Mouse (Mus musculus) liver, adult 2 months (tissue): ENCODE results near the gene Kcnh2. TPM values are rescaled to one million over a fixed set of nuclear protein-coding genes. Genes with fewer than 3 reads are reported as not detected.

Experiments
- DNase-seq: peaks from one replicate; pipeline ENCODE4 v3.0.0-alpha.2; 2011; ENCODE audit warnings: low read depth, low spot score; ENCODE audit errors: extremely low read depth
- H3K27ac ChIP-seq: fragments of 200-500 bp; replicated peaks from 2 replicates; pipeline ENCODE4 v1.5.1; 2012; ENCODE audit warnings: low read depth, mild to moderate bottlenecking, control low read depth, inconsistent platforms, low read length; ENCODE audit not compliant: insufficient read depth
- H3K27me3 ChIP-seq: fragments of 200-500 bp; 2 replicates; pipeline ENCODE4 v1.6.1; 2012; ENCODE audit warnings: mild to moderate bottlenecking, moderate library complexity, low read length, inconsistent platforms; ENCODE audit not compliant: control insufficient read depth, insufficient read depth
- H3K36me3 ChIP-seq: fragments of 200-500 bp; 2 replicates; pipeline ENCODE4 v1.6.1; 2012; ENCODE audit warnings: low read length, inconsistent platforms; ENCODE audit not compliant: control insufficient read depth, insufficient read depth
- H3K4me1 ChIP-seq: fragments of 200-500 bp; 2 replicates; pipeline ENCODE4 v1.6.1; 2011; ENCODE audit warnings: low read length; ENCODE audit not compliant: control insufficient read depth, insufficient read depth
- H3K4me3 ChIP-seq: fragments of 200-500 bp; 2 replicates; pipeline ENCODE4 v1.5.1; 2011; ENCODE audit warnings: low read depth, mild to moderate bottlenecking, control low read depth, low read length, moderate library complexity; ENCODE audit not compliant: insufficient read depth
- H3K79me2 ChIP-seq: fragments of 200-500 bp; 2 replicates; pipeline ENCODE4 v1.6.1; 2012; ENCODE audit warnings: inconsistent platforms, mild to moderate bottlenecking, low read length, moderate library complexity; ENCODE audit not compliant: control insufficient read depth, insufficient read depth
- H3K9ac ChIP-seq: fragments of 200-500 bp; 2 replicates; pipeline ENCODE4 v1.6.1; 2012; ENCODE audit warnings: low read depth, mild to moderate bottlenecking, control low read depth, inconsistent platforms, low read length
- CTCF ChIP-seq: fragments of 200-500 bp; IDR thresholded peaks from 2 replicates; pipeline ENCODE4 v1.5.1; 2011; ENCODE audit warnings: low read depth, low read length, control low read depth
- POLR2A ChIP-seq: fragments of 200-500 bp; IDR thresholded peaks from 2 replicates; pipeline ENCODE4 v1.6.1; 2011; ENCODE audit warnings: low read length, control low read depth; ENCODE audit not compliant: insufficient read depth; ENCODE audit errors: extremely low read depth
- WGBS: fragments of 180-500 bp; shearing (Covaris S2); methylation state at CpG from one replicate; pipeline ENCODE4 v1.1.7; 2018; 5-methylcytosine and 5-hydroxymethylcytosine counted together
- polyA plus RNA-seq: library from polyadenylated mRNA; depleted of rRNA; stranded (reverse); fragments of >200 nt; gene quantifications from 2 replicates; pipeline ENCODE4 v1.2.3, GENCODE M21; 2012; rRNA removed
- total RNA-seq: library from RNA; depleted of rRNA; stranded (reverse); fragments of >200 nt; gene quantifications from 2 replicates; pipeline ENCODE4 v1.2.3, GENCODE M21; 2014; rRNA removed

Gene Kcnh2
- total and polyA plus RNA-seq, 2 experiments, result not detected

DNA sequence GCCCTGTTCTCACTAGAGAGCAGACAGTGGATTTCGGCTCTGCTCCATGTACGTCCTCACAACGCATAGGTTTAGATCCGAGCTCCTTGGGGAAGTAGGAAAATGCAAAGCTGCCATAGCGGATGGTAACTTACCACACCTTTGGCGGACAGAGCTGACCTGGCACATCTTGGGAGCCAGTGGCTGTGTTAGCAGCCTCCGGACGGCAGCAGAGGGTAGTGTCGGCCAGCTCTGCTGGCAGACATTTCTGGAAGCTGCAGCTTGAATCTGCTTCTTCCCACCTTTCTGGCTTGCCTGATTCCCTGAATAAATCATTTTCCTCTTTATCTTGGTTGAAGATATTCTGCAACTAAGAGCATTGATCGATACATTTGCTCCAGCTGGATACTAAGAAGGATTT is 73.2 kb downstream of the Kcnh2 start:
- TF ChIP-seq POLR2A (no peak), CTCF (no peak)
- Histone ChIP-seq H3K27ac (no peak overlapping the region), H3K9ac (no peak overlapping the region), H3K79me2 (no peaks in the 10 kb centered on the region), H3K36me3 (no peaks in the 10 kb centered on the region), H3K4me1 (no peaks in the 10 kb centered on the region), H3K4me3 (no peak overlapping the region), H3K27me3 (peaks cover 4% of the 10 kb centered on the region; the same call in 1 of the 2 replicates)
- WGBS, result 80% methylated on average over 10 of the region's 10 CpGs
- DNase-seq, result peak; percentile 13

DNA sequence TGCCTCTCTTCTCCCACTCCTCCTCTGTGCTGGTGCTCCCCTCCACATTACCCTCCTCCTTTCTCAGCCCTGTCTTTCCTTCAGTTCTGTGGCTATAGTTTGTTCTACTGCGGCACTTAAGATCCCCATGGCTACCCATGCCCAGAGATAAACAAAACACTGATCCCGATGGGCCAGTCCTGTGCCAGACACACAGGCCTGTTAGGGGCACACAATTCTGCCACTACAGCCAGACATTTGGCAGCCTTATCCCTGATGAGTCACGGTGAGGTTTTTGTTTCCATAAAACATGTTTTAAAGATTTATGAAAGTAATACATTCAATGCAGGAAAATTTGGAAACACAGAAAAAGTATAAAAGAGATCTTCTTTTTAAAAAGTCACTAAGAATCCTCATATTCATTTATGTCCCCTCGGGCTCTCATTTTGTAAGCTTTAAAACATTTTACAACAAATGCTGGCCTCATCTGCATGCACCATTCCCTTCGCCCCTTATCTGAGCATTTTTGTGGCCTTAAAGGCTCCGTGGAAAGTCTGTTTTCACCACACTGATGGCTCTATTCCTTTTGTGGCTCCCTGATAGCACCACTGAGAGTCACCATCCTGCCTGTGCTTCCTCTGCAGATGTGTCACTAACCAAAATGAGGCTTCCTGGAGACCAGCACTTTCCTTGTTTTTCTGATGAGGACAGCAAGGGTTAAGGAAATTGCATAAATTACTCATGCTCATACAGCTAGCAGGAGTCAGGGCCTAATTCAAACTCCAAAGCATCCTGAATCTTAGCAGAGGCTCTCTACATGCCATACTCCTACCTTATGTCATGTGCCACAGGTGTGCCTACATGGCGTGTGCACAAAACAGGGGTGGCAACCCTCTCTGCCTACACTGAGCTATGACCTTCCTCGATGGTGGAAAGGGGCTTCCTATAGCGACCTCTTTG is 77.5 kb downstream of the Kcnh2 start:
- H3K79me2 ChIP-seq, result no peaks in the 10 kb centered on the region
- DNase-seq, result no peak
- no peak overlapping the region for H3K9ac ChIP-seq
- no peak overlapping the region for H3K27ac ChIP-seq
- no peaks in the 10 kb centered on the region for H3K4me1 ChIP-seq
- TF ChIP-seq POLR2A, result no peak
- TF ChIP-seq CTCF, result no peak
- H3K4me3 ChIP-seq, result no peak overlapping the region
- H3K36me3 ChIP-seq, result no peaks in the 10 kb centered on the region
- H3K27me3 ChIP-seq, result no peaks in the 10 kb centered on the region
- 62% methylated on average over 9 of the region's 9 CpGs for whole genome bisulfite sequencing

DNA sequence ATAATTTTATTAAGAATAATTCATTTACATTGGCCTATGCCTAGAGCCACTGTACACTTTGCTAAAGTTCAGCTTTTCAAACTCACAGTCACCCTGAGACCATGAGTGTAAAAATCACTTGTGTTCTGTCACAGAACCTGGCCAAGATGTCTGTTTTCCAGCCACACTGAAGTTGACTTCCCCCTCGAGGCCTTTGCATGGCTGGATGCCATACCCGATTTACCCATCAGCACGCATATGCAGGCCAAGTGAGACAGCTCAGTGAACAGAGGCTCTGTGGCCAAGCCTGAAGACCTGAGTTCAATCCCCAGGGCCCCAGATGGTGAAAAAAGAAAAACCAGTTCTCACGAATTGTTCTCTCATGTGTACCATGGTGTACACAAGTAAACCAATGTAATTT is 80.5 kb downstream of the Kcnh2 start:
- H3K36me3 ChIP-seq, result no peaks in the 10 kb centered on the region
- no peaks in the 10 kb centered on the region for H3K79me2 ChIP-seq
- no peak for DNase-seq
- no peak overlapping the region for H3K9ac ChIP-seq
- H3K27me3 ChIP-seq, result no peaks in the 10 kb centered on the region
- WGBS, result 73% methylated on average over 4 of the region's 4 CpGs
- TF ChIP-seq CTCF (no peak), POLR2A (no peak)
- no peak overlapping the region for H3K27ac ChIP-seq
- H3K4me3 ChIP-seq, result no peak overlapping the region
- no peaks in the 10 kb centered on the region for H3K4me1 ChIP-seq

Other genes with a start within 250 kb of the Kcnh2 start
- gene Nupl2, start 186.6 kb downstream of the Kcnh2 start, total RNA-seq, result 2.5 and 3.0 TPM in 2 replicates
- gene Nupl2, start 186.6 kb downstream of the Kcnh2 start, polyA plus RNA-seq, result 2.9 and 3.1 TPM in 2 replicates
- gene Nos3, start 13.2 kb upstream of the Kcnh2 start, total RNA-seq, result 1.1 and 2.0 TPM in 2 replicates
- gene Nos3, start 13.2 kb upstream of the Kcnh2 start, polyA plus RNA-seq, result 2.6 and 2.9 TPM in 2 replicates
- gene Atg9b, start 40.5 kb upstream of the Kcnh2 start, total RNA-seq, result 0.09 and 0.27 TPM in 2 replicates
- 0.05 and 0.35 TPM in 2 replicates for gene Atg9b, start 40.5 kb upstream of the Kcnh2 start, polyA plus RNA-seq
- gene Abcb8, start 42.1 kb upstream of the Kcnh2 start, total RNA-seq, result 21.5 and 25.2 TPM in 2 replicates
- gene Abcb8, start 42.1 kb upstream of the Kcnh2 start, polyA plus RNA-seq, result 69.9 and 71.0 TPM in 2 replicates
- gene Asic3, start 61.8 kb upstream of the Kcnh2 start, total RNA-seq, result not detected in 2 replicates
- 0.12 and 0.84 TPM in 2 replicates for gene Asic3, start 61.8 kb upstream of the Kcnh2 start, polyA plus RNA-seq
- 9.5 and 10.0 TPM in 2 replicates for gene Cdk5, start 71.9 kb upstream of the Kcnh2 start, total RNA-seq
- gene Cdk5, start 71.9 kb upstream of the Kcnh2 start, polyA plus RNA-seq, result 34.6 and 38.4 TPM in 2 replicates
- gene Slc4a2, start 72.2 kb upstream of the Kcnh2 start, total RNA-seq, result 15.4 and 22.7 TPM in 2 replicates
- 33.5 and 40.4 TPM in 2 replicates for gene Slc4a2, start 72.2 kb upstream of the Kcnh2 start, polyA plus RNA-seq
- gene Fastk, start 93.7 kb upstream of the Kcnh2 start, total RNA-seq, result 22.3 and 28.5 TPM in 2 replicates
- 104 and 166 TPM in 2 replicates for gene Fastk, start 93.7 kb upstream of the Kcnh2 start, polyA plus RNA-seq
- 5.2 and 6.2 TPM in 2 replicates for gene Tmub1, start 96.2 kb upstream of the Kcnh2 start, total RNA-seq
- 30.7 and 35.2 TPM in 2 replicates for gene Tmub1, start 96.2 kb upstream of the Kcnh2 start, polyA plus RNA-seq
- 13.8 and 17.9 TPM in 2 replicates for gene Agap3, start 100.6 kb upstream of the Kcnh2 start, total RNA-seq
- 33.7 and 37.8 TPM in 2 replicates for gene Agap3, start 100.6 kb upstream of the Kcnh2 start, polyA plus RNA-seq
- gene Gbx1, start 175.6 kb upstream of the Kcnh2 start, total RNA-seq, result not detected in 2 replicates
- gene Gbx1, start 175.6 kb upstream of the Kcnh2 start, polyA plus RNA-seq, result 0.02 TPM in 1 of 2 replicates, not detected in the other
- 0.13 TPM in 1 of 2 replicates, not detected in the other for gene Asb10, start 189.4 kb upstream of the Kcnh2 start, total RNA-seq
- gene Asb10, start 189.4 kb upstream of the Kcnh2 start, polyA plus RNA-seq, result 0.06 and 0.10 TPM in 2 replicates
- gene 4931409K22Rik, start 205.2 kb upstream of the Kcnh2 start, total RNA-seq, result not detected in 2 replicates
- gene 4931409K22Rik, start 205.2 kb upstream of the Kcnh2 start, polyA plus RNA-seq, result not detected in 2 replicates
- gene Abcf2, start 225.9 kb upstream of the Kcnh2 start, total RNA-seq, result 25.0 and 25.9 TPM in 2 replicates
- 27.1 and 31.9 TPM in 2 replicates for gene Abcf2, start 225.9 kb upstream of the Kcnh2 start, polyA plus RNA-seq
- gene Chpf2, start 235.1 kb upstream of the Kcnh2 start, total RNA-seq, result 9.5 and 14.2 TPM in 2 replicates
- 21.1 and 22.4 TPM in 2 replicates for gene Chpf2, start 235.1 kb upstream of the Kcnh2 start, polyA plus RNA-seq